Mouse (Mus musculus): ENCODE data around the gene Cyp1a1. TPM values are rescaled to one million over a fixed set of nuclear protein-coding genes. Genes with fewer than 3 reads are reported as not detected.
"Not testable (repeated sequence)": the region's sequence is repeated elsewhere in the genome, so short reads cannot be mapped to it uniquely, and the experiment has no call there.

Cyp1a1 gene
- polyA plus RNA-seq, 1 experiment, result 37.7 TPM

DNA sequence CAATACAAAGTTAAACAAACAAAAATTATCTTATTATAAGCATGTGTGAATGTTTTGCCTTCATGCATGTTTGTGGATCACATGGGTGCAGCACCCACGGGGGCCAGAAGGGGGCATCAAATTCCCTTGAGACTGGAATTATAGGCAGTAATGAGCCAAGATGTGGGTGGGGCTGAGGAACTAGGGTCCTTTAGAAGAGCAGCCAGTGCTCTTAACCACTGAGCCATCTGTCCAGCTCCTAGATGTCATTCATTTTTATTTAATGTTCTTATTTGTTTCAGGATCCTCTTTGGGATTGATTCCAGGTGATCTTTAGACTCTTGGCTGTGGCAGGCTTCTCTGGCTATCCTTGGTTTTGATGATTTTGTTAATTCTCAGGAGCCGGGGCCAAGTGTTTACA is 430 bp downstream of the Cyp1a1 start:
- no peak overlapping the region for H3K4me3 ChIP-seq (replicated peaks; ENCODE audit: extremely low read depth, low read depth, low read length)
- WGBS, result 32% methylated on average over 2 of the region's 2 CpGs
- no peak for DNase-seq
- H3K4me1 ChIP-seq (ENCODE audit: control insufficient read depth, insufficient read depth, low read length), result peaks cover 6% of the 10 kb centered on the region; the same call in 1 of the 2 replicates
- TF ChIP-seq POLR2A (IDR thresholded peaks at IDR 0.05; ENCODE audit: borderline replicate concordance, extremely low read depth, low read depth, low read length) (no peak), CTCF (IDR thresholded peaks at IDR 0.05; ENCODE audit: insufficient read depth, low read length) (peak; percentile 61)

DNA sequence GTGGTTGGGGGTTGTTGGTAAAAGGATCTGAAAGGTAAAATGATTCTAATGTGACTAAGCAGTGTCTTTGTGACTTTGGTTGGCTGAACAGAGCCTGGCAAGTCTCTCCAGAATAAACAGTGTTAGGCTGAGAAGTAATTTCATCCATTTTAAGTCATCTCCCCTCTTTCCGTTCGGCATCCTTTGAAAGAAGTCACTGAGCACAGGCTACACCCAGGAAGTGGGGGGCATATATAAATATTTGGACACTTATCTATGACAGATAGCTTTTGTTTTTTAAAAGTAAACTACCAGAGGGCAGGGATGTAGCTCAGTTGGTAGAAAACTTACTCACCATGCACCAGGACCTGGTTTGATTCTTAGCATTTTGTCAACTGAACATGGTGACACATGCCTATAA is 878 bp downstream of the Cyp1a1 start:
- no peak for DNase-seq
- peaks cover 6% of the 10 kb centered on the region; the same call in 1 of the 2 replicates for H3K4me1 ChIP-seq (ENCODE audit: control insufficient read depth, insufficient read depth, low read length)
- H3K4me3 ChIP-seq (replicated peaks; ENCODE audit: extremely low read depth, low read depth, low read length), result no peak overlapping the region
- 35% methylated on average over 2 of the region's 2 CpGs for WGBS
- TF ChIP-seq CTCF (IDR thresholded peaks at IDR 0.05; ENCODE audit: insufficient read depth, low read length), result no peak
- TF ChIP-seq POLR2A (IDR thresholded peaks at IDR 0.05; ENCODE audit: borderline replicate concordance, extremely low read depth, low read depth, low read length), result no peak

DNA sequence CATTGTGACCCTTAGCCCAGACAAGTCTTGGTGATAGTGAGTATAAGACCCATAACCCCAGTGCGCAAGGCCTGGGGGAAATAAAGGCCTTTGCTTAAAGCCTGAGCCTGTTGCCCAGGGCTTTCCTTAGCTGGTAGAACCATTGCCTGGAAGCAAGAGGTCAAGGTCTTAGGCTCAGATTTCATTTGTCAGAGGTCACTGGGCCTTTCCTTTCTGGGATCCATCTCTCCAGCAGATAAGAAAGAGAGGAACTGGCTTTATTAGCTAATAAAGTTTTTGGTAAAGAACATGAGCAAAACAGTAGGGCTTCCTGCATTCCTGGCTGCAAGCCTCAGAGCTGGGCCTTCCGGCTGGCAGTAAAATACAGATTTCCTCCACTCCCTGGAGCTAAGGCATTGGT is 6.4 kb downstream of the Cyp1a1 start:
- no peak for TF ChIP-seq POLR2A (IDR thresholded peaks at IDR 0.05; ENCODE audit: borderline replicate concordance, extremely low read depth, low read depth, low read length)
- no peak for TF ChIP-seq CTCF (IDR thresholded peaks at IDR 0.05; ENCODE audit: insufficient read depth, low read length)
- H3K4me1 ChIP-seq (ENCODE audit: control insufficient read depth, insufficient read depth, low read length), result peaks cover 7% of the 10 kb centered on the region
- DNase-seq, result no peak
- WGBS, result 84% methylated on average over 2 of the region's 2 CpGs
- H3K4me3 ChIP-seq (replicated peaks; ENCODE audit: extremely low read depth, low read depth, low read length), result no peak overlapping the region

DNA sequence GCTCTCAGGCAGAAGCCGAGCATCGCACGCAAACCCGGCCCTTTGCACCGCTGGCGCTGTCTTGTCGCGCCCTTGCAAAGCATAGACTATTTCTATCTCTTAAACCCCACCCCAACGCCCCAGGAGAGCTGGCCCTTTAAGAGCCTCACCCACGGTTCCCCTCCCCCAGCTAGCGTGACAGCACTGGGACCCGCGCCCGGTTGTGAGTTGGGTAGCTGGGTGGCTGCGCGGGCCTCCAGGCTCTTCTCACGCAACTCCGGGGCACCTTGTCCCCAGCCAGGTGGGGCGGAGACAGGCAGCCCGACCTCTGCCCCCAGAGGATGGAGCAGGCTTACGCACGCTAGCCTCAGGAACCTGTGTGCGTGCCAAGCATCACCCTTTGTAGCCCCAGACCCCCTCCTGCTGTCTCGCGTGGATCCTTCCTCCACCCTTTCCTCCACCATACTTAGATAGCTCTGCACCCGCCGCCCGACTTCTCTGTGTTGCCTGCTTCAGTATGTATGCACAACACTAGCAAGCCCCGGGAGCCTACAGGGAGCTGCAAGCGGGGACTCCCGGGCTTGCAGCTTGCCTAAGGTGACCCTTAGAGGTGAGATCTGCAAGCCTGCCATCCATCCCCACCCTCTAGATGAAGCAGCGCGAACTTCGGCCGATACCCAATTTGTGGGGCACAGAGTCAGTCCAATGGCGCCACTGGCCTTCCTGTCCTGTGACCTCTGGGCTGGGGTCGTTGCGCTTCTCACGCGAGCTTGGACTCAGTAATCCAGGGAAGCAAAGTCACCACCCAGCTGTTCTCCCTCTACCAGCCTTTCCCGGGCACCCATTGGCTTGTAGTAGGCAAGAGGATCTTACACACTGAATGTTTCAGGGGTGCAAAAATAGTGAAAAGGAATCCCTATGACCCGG is 8.9 kb downstream of the Cyp1a1 start:
- 5% methylated on average over 42 of the region's 42 CpGs for WGBS
- H3K4me3 ChIP-seq (replicated peaks; ENCODE audit: extremely low read depth, low read depth, low read length), result peak overlapping the region; percentile 57
- TF ChIP-seq POLR2A (IDR thresholded peaks at IDR 0.05; ENCODE audit: borderline replicate concordance, extremely low read depth, low read depth, low read length) (peak; percentile 68; the same call in 1 of the 2 replicates), CTCF (IDR thresholded peaks at IDR 0.05; ENCODE audit: insufficient read depth, low read length) (no peak)
- H3K4me1 ChIP-seq (ENCODE audit: control insufficient read depth, insufficient read depth, low read length), result peaks cover 5% of the 10 kb centered on the region
- peak; percentile 34 for DNase-seq

DNA sequence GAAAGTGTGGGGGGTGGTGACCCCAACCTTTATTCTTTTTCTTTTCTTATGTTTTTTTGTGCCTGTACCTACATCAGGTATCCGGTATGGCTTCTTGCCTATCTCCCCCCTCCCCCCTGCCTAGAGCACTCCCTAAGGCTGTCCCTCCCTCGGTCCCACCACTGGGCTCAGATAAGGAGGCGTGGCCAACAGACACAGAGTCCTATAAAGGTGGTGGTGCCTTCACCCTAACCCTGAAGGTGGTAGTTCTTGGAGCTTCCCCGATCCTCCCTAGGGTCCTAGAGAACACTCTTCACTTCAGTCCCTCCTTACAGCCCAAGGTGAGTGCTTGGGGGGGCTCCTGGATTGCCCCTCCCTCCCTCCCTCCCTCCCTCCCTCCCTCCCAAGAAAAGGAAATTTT is 9.7 kb downstream of the Cyp1a1 start:
- no peak for DNase-seq
- no peak overlapping the region for H3K4me3 ChIP-seq (replicated peaks; ENCODE audit: extremely low read depth, low read depth, low read length)
- 29% methylated on average over 4 of the region's 4 CpGs for WGBS
- peak; percentile 28; the same call in 1 of the 2 replicates for TF ChIP-seq POLR2A (IDR thresholded peaks at IDR 0.05; ENCODE audit: borderline replicate concordance, extremely low read depth, low read depth, low read length)
- TF ChIP-seq CTCF (IDR thresholded peaks at IDR 0.05; ENCODE audit: insufficient read depth, low read length), result no peak
- H3K4me1 ChIP-seq (ENCODE audit: control insufficient read depth, insufficient read depth, low read length), result peaks cover 5% of the 10 kb centered on the region

DNA sequence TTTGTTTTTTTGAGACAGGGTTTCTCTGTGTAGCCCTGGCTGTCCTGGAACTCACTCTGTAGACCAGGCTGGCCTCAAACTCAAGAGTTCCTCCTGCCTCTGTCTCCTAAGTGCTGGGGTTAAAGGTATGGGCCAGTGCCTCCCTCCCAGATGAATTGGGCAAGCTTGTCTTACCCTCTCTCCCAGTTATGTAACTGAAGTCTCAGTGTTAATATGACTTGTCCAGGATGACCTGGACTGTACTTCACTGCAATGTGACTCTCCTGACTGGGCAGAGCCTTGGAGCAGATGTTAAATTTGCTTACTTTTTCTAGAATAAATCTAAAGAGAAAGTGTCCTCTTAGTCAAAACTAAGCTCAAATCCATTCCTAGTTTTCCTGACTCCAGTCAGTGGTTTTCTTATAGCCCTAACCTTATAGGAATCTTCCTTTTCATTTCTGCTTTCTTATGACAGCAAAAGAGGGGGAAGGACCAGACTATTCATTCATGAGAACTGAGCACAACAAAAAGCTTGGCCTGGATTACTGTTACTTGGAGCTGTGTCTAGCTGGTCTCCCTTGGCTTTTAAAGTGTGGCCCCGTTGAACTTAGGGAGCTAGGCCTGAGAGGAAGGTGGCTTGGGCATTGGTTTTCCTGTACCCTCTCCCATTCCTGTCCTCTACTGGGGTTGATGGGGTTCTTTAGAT is 10.9 kb downstream of the Cyp1a1 start:
- Histone ChIP-seq H3K4me3 (replicated peaks; ENCODE audit: extremely low read depth, low read depth, low read length) (peak overlapping the region; percentile 41), H3K4me1 (ENCODE audit: control insufficient read depth, insufficient read depth, low read length) (peaks cover 5% of the 10 kb centered on the region)
- no peak for DNase-seq
- TF ChIP-seq CTCF (IDR thresholded peaks at IDR 0.05; ENCODE audit: insufficient read depth, low read length) (no peak), POLR2A (IDR thresholded peaks at IDR 0.05; ENCODE audit: borderline replicate concordance, extremely low read depth, low read depth, low read length) (no peak)
- 65% methylated on average over 1 of the region's 1 CpGs for WGBS

DNA sequence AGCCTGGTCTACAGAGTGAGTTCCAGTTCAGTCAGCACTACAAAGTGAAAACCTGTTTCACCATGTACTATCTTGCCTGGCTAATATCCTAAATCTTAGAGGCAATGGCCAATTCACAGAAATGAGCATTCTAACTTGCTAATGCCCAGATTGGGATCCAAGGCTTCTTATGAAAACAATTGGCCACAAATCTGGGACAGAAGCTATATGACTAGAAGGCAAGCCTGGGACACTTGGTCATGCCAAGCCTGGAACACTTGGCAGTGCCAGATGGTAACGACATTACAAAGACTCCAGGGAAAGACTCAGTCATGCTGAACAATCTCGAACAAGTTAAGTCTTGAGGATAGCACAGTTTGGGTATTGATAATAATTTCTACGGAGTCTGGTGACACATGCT is 18.8 kb downstream of the Cyp1a1 start:
- Histone ChIP-seq H3K4me3 (replicated peaks; ENCODE audit: extremely low read depth, low read depth, low read length) (no peak overlapping the region), H3K4me1 (ENCODE audit: control insufficient read depth, insufficient read depth, low read length) (peaks cover 12% of the 10 kb centered on the region)
- WGBS, result 93% methylated on average over 3 of the region's 3 CpGs
- TF ChIP-seq POLR2A (IDR thresholded peaks at IDR 0.05; ENCODE audit: borderline replicate concordance, extremely low read depth, low read depth, low read length), result no peak
- TF ChIP-seq CTCF (IDR thresholded peaks at IDR 0.05; ENCODE audit: insufficient read depth, low read length), result no peak
- DNase-seq, result no peak

DNA sequence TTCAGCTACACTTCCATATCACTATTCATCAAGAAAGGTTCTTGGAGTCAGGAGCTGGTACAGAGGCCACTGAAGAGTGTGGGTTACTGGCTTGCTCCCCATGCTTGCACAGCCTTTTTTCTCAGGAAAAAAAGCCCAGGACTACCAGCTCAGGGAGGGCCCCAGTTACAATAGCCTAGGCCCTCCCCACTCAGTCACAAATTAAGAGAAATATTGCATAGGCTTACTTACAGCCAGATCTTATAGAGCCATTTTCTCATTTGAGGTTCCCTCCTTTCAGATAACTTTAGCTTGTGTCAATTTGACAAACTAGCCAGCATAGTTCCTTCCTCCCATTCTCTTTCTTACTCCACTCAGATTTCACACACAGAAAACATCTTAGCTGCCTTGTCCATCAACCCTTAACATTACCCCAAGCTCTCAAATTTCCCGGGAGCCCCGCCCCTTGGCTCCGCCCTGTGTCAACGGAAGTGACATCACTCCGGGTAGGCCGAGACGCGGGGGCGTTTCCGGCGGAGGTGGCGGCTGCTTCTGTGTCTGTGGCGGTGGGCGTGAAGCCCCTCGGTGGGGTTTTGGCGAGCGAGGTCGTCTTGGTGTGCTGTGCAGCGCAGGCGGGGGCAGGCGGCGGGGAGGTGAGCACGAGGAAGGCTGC is 20.5 kb downstream of the Cyp1a1 start, which contains the start of gene Edc3:
Edc3 (plus strand) TSS at position 473 of the 652 bp plus-strand sequence.
- WGBS, result 1% methylated on average over 23 of the region's 23 CpGs
- DNase-seq, result peak; percentile 91
- Histone ChIP-seq H3K4me3 (replicated peaks; ENCODE audit: extremely low read depth, low read depth, low read length) (peak within 1 kb of the TSS; percentile 88), H3K4me1 (ENCODE audit: control insufficient read depth, insufficient read depth, low read length) (peaks cover 12% of the 10 kb centered on the region)
- TF ChIP-seq CTCF (IDR thresholded peaks at IDR 0.05; ENCODE audit: insufficient read depth, low read length) (no peak), POLR2A (IDR thresholded peaks at IDR 0.05; ENCODE audit: borderline replicate concordance, extremely low read depth, low read depth, low read length) (peak; percentile 70; the same call in 1 of the 2 replicates)

DNA sequence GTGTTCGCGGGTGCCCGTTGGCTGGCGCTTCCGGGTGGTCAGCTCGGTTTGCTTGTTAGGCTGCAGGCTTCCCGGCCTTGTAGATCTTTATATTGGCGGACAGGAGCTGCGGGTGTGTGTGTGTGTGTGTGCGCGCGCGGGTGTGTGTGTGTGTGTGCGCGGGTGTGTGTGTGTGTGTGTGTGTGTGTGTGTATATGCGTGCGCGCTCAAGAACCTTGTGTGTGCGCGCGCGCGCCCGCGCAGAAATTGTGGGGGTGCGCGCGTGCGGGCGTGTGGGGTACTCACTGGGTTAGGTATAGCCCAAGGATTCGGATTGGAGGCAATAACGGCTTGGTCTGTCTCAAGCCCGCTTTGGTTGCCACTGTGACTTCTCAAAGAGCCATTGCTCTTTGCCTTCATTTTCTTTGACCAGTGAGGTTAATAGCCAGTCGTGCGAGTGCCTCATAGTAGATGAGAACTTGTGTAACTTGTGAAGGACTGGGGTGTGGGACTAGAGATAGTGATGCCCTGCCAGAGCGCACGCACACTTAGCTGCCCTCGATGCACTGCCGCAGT is 21.1 kb downstream of the Cyp1a1 start:
- TF ChIP-seq POLR2A (IDR thresholded peaks at IDR 0.05; ENCODE audit: borderline replicate concordance, extremely low read depth, low read depth, low read length) (no peak), CTCF (IDR thresholded peaks at IDR 0.05; ENCODE audit: insufficient read depth, low read length) (no peak)
- DNase-seq, result peak; percentile 48
- H3K4me3 ChIP-seq (replicated peaks; ENCODE audit: extremely low read depth, low read depth, low read length), result peak overlapping the region; percentile 88
- WGBS, result 1% methylated on average over 38 of the region's 39 CpGs
- H3K4me1 ChIP-seq (ENCODE audit: control insufficient read depth, insufficient read depth, low read length), result peaks cover 12% of the 10 kb centered on the region

DNA sequence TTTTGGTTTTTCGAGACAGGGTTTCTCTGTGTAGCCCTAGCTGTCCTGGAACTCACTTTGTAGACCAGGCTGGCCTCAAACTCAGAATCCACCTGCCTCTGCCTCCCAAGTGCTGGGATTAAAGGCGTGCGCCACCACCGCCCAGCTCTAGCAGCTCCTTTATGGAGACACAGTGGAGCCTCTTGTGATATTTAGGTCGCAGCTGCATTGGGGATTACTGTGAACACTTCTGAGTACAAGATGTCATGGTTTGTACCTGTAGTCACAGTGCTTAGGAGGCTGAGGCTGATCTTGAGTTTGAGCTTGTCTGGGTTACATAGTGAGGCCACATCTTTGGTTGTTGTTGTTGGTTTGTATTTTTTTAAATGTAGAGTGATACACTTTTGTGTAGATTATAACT is 22.5 kb downstream of the Cyp1a1 start:
- not testable (repeated sequence) for DNase-seq; H3K4me3 ChIP-seq (replicated peaks; ENCODE audit: extremely low read depth, low read depth, low read length)
- peaks cover 12% of the 10 kb centered on the region for H3K4me1 ChIP-seq (ENCODE audit: control insufficient read depth, insufficient read depth, low read length)
- 68% methylated on average over 5 of the region's 5 CpGs for WGBS

Measured in lung, adult 2 months (tissue).